In the genomic region with DNA sequence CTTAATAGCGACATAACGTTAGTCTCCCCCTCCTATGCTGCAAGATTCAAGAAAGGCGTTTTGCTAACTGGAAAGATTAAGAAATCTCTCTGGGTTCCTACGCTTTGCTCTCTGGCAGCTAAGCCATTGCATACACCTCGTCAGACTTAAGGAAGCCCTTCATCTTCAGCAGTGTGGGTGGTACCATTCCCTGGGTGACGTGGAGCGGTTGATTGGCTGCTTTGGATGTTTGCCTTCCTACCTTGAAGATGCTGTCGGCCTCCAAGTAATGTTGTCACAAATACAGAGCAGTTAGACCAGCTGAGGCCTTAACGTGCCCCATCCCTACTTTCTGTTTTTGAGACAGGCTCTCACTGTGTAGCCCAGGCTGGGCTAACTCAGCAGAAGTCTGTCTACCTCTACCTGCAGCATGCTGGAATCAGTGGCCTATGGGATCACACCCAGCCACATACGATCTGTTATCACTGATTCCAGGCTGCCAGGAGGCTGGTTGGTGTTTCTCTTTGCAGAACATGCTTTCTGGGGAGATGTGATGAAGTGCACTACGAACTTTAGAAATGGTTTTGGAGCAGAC, we compare ENCODE assay signal across 21 mouse cellular contexts. TPM values are rescaled to one million over a fixed set of nuclear protein-coding genes. Genes with fewer than 3 reads are reported as not detected.
DNase-seq lines count a peak whose midpoint lies in the region; ATAC-seq and TF ChIP-seq lines count a peak whose summit lies in the region.
"Had no signal": no experiment of that assay in that cellular context is flagged by ENCODE, and none has a peak within 500 bp of the region (broad histone marks: within the 10 kb centered on the region; RNA-seq: fewer than 3 reads in every experiment).

No protein-coding gene starts in this region.

- no peak overlapping the region for H3K9ac ChIP-seq in heart, embryonic 11.5 days (ENCODE audit: low read depth, low read length)
- H3K9ac ChIP-seq in lung, postnatal 0 days (replicated peaks; ENCODE audit: low read depth): no peak overlapping the region
- H3K9ac ChIP-seq: forebrain, embryonic 13.5 days; forebrain, postnatal 0 days; hindbrain, embryonic 15.5 days had no signal

- TF ChIP-seq EP300 in lung, postnatal 0 days (IDR thresholded peaks at IDR 0.05): no peak

- no peak overlapping the region for H3K4me3 ChIP-seq in heart, embryonic 11.5 days (ENCODE audit: low read depth, low read length)
- no peak overlapping the region for H3K4me3 ChIP-seq in lung, postnatal 0 days (ENCODE audit: low read depth, low read length)
- no peak overlapping the region for H3K4me3 ChIP-seq in lung, adult 2 months (replicated peaks; ENCODE audit: extremely low read depth, low read depth, low read length)
- H3K4me3 ChIP-seq: embryonic facial prominence, embryonic 10.5 days; forebrain, embryonic 13.5 days; heart, embryonic 10.5 days; hindbrain, embryonic 15.5 days had no signal

- 0 out of 2 replicates have a peak overlapping the region, but pooled peaks have one; percentile 5 for H3K27ac ChIP-seq in heart, embryonic 11.5 days (ENCODE audit: low read depth, low read length)
- no peak overlapping the region for H3K27ac ChIP-seq in lung, postnatal 0 days (ENCODE audit: low read length)
- H3K27ac ChIP-seq: embryonic facial prominence, embryonic 10.5 days; forebrain, embryonic 13.5 days; heart, embryonic 10.5 days; hindbrain, embryonic 15.5 days had no signal

- no peak for ATAC-seq in heart, embryonic 11.5 days (replicated peaks; ENCODE audit: insufficient number of reproducible peaks, low FRiP score, low TSS enrichment)
- ATAC-seq in lung, postnatal 0 days: 0 out of 2 replicates have a peak, but pooled peaks have one; percentile 35
- peak; percentile 21; the same call in 1 of the 2 replicates for ATAC-seq in megakaryocyte progenitor cell, adult 5-6 weeks (replicated peaks; ENCODE audit: poor library complexity)
- ATAC-seq: activated CD4-positive, CD25-positive, alpha-beta regulatory T cell, adult 4 months; forebrain, embryonic 13.5 days; forebrain, postnatal 0 days; Patski had no signal

- no peak for DNase-seq in heart, postnatal 4 days
- peak; percentile 53 for DNase-seq in lung, postnatal 0 days (ENCODE audit: low spot score)
- no peak for DNase-seq in lung, adult 2 months
- peak; percentile 74 for DNase-seq in brain, adult 2 months (ENCODE audit: low read depth, low spot score)
- no peak for DNase-seq in urinary bladder, adult 2 months (ENCODE audit: low spot score)
- DNase-seq: adrenal gland, postnatal 14 days; cerebellum, adult 18-20 months; cerebellum, adult 9-11 months; cerebellum, postnatal 36 days; forebrain, postnatal 0 days; gastrocnemius, postnatal 36 days; heart, adult 18-20 months had no signal

- no peak overlapping the region for H3K4me2 ChIP-seq in heart, embryonic 11.5 days
- H3K4me2 ChIP-seq in lung, postnatal 0 days (replicated peaks; ENCODE audit: low read depth, low read length): no peak overlapping the region
- H3K4me2 ChIP-seq: forebrain, embryonic 13.5 days; hindbrain, embryonic 15.5 days had no signal

- no peaks in the 10 kb centered on the region for H3K9me3 ChIP-seq in heart, embryonic 11.5 days (replicated peaks; ENCODE audit: control insufficient read depth, low read length)
- H3K9me3 ChIP-seq in lung, postnatal 0 days (ENCODE audit: low read length): no peaks in the 10 kb centered on the region
- H3K9me3 ChIP-seq: embryonic facial prominence, embryonic 10.5 days; forebrain, embryonic 13.5 days; heart, embryonic 10.5 days; hindbrain, embryonic 15.5 days had no signal

- WGBS in heart, embryonic 11.5 days (ENCODE audit: insufficient replicate concordance): 78% methylated on average over 11 of the region's 11 CpGs
- 51% methylated on average over 11 of the region's 11 CpGs for WGBS in lung, postnatal 0 days
- 70% methylated on average over 11 of the region's 11 CpGs for WGBS in lung, adult 2 months

- H3K27me3 ChIP-seq in heart, embryonic 11.5 days (ENCODE audit: control insufficient read depth, insufficient read depth, low read length): no peaks in the 10 kb centered on the region
- H3K27me3 ChIP-seq in lung, postnatal 0 days (replicated peaks; ENCODE audit: insufficient read depth, low read length): no peaks in the 10 kb centered on the region
- H3K27me3 ChIP-seq: CH12.LX; forebrain, embryonic 13.5 days; hindbrain, embryonic 15.5 days; Patski had no signal

- no peak for TF ChIP-seq CTCF in lung, postnatal 0 days (IDR thresholded peaks at IDR 0.05)
- no peak for TF ChIP-seq CTCF in lung, adult 2 months (IDR thresholded peaks at IDR 0.05; ENCODE audit: insufficient read depth, low read length)

- 0 out of 2 replicates have a peak, but pooled peaks cover 5% of the 10 kb centered on the region for H3K4me1 ChIP-seq in heart, embryonic 11.5 days (ENCODE audit: control insufficient read depth, insufficient read depth, low read length)
- peaks cover 9% of the 10 kb centered on the region; the same call in 1 of the 2 replicates for H3K4me1 ChIP-seq in lung, postnatal 0 days (ENCODE audit: insufficient read depth, low read depth, low read length)
- H3K4me1 ChIP-seq in lung, adult 2 months (ENCODE audit: control insufficient read depth, insufficient read depth, low read length): peaks cover 9% of the 10 kb centered on the region
- H3K4me1 ChIP-seq: embryonic facial prominence, embryonic 10.5 days had no signal

- TF ChIP-seq POLR2A in lung, adult 2 months (IDR thresholded peaks at IDR 0.05; ENCODE audit: borderline replicate concordance, extremely low read depth, low read depth, low read length): no peak

- no peaks in the 10 kb centered on the region for H3K36me3 ChIP-seq in heart, embryonic 11.5 days (ENCODE audit: control insufficient read depth, insufficient read depth, low read length)
- H3K36me3 ChIP-seq in lung, postnatal 0 days (ENCODE audit: insufficient read depth, low read length): no peaks in the 10 kb centered on the region
- H3K36me3 ChIP-seq: embryonic facial prominence, embryonic 10.5 days; heart, embryonic 10.5 days; hindbrain, embryonic 15.5 days had no signal

RNA-seq across cellular contexts. Expression of a gene that starts 37.8 kb away (rescaled TPM):
- polyA plus RNA-seq in heart, embryonic 11.5 days (2014; fragmentation: Nextera tagmentation; extraction: Ambion mirVana): 9.2 and 9.8 TPM in 2 replicates
- 10 to 100 TPM; 15.9 to 22.7 TPM for total RNA-seq in heart, postnatal 4 days (2021)
- polyA plus RNA-seq in lung, postnatal 0 days (2015; fragmentation: Nextera tagmentation; extraction: Ambion mirVana): 44.0 and 48.7 TPM in 2 replicates
- 94.1 and 96.9 TPM in 2 replicates for polyA plus RNA-seq in lung, adult 2 months (2012; rRNA removed)
- total RNA-seq in megakaryocyte progenitor cell, adult 5-6 weeks (2015): 3.2 and 5.1 TPM in 2 replicates
- total RNA-seq in megakaryocyte progenitor cell, adult 5-6 weeks (2017): 2.2 and 2.8 TPM in 2 replicates
- 34.8 and 37.7 TPM in 2 replicates for polyA plus RNA-seq in urinary bladder, adult 2 months (2012; rRNA removed)
- total RNA-seq: CH12.LX had no signal

Comparison
In these comparisons a context has a peak if more than half of its experiments do, and no peak if none do; other contexts are left out.
1. DNase-seq: peak in lung, postnatal 0 days (single experiment) and brain, adult 2 months (single experiment); none in heart, postnatal 4 days (single experiment), lung, adult 2 months (single experiment) and urinary bladder, adult 2 months (single experiment).